11 mouse cellular contexts compared by ENCODE assay signal in genomic region chr12:110228011-110228411, GRCm38 (mm10). TPM values are rescaled to one million over a fixed set of nuclear protein-coding genes. Genes with fewer than 3 reads are reported as not detected.
DNase-seq lines count a peak whose midpoint lies in the region.
"Had no signal": no experiment of that assay in that cellular context is flagged by ENCODE, and none has a peak within 500 bp of the region (broad histone marks: within the 10 kb centered on the region; RNA-seq: fewer than 3 reads in every experiment).

No protein-coding gene starts in this region.

- DNase-seq in cerebellum, postnatal 14 days: peak; percentile 48 to 58
- no peak for DNase-seq in cerebellum, adult 9-11 months
- DNase-seq in layer of hippocampus, adult 18-20 months (ENCODE audit: low spot score in 2 of 2): peak; percentile 67 to 84
- DNase-seq in left cerebral cortex, adult 8-10 months (ENCODE audit: low spot score in 2 of 2): peak; percentile 21 to 58
- peak; percentile 65 to 67 for DNase-seq in right cerebral cortex, postnatal 36 days (ENCODE audit: low spot score in 2 of 2)
- DNase-seq in kidney, postnatal 25 days: no peak
- DNase-seq in gastrocnemius, postnatal 4 days (ENCODE audit: low spot score in 2 of 2): no peak
- no peak for DNase-seq in spleen, adult 12 weeks (ENCODE audit: low spot score)
- DNase-seq: gastrocnemius, postnatal 25 days; kidney, adult 2 months had no signal

RNA-seq across cellular contexts. Expression of gene Dio3, which starts 50.9 kb away (rescaled TPM):
- total RNA-seq in layer of hippocampus, adult 18-20 months (2021): 10 to 100 TPM in 1 of 2 experiments, 1 to 10 TPM in 1; 6.6 to 10.0 TPM
- total RNA-seq in left cerebral cortex, adult 8-10 months (2022): 1 to 10 TPM; 1.4 to 3.4 (median 2.2) TPM
- total RNA-seq in gastrocnemius, postnatal 4 days (2021): under 1 TPM in 1 of 2 experiments, not detected in 1; 0.23 TPM
- total RNA-seq: megakaryocyte progenitor cell, adult 5-6 weeks had no signal

Comparison
In these comparisons a context has a peak if more than half of its experiments do, and no peak if none do; other contexts are left out.
1. DNase-seq: peak in cerebellum, postnatal 14 days (2 of 2), layer of hippocampus, adult 18-20 months (2 of 2), left cerebral cortex, adult 8-10 months (2 of 2) and right cerebral cortex, postnatal 36 days (2 of 2); none in cerebellum, adult 9-11 months (single experiment), kidney, postnatal 25 days (0 of 2), gastrocnemius, postnatal 4 days (0 of 2) and spleen, adult 12 weeks (single experiment).